Comparison of ENCODE assay signal across 8 mouse cellular contexts in the genomic region with DNA sequence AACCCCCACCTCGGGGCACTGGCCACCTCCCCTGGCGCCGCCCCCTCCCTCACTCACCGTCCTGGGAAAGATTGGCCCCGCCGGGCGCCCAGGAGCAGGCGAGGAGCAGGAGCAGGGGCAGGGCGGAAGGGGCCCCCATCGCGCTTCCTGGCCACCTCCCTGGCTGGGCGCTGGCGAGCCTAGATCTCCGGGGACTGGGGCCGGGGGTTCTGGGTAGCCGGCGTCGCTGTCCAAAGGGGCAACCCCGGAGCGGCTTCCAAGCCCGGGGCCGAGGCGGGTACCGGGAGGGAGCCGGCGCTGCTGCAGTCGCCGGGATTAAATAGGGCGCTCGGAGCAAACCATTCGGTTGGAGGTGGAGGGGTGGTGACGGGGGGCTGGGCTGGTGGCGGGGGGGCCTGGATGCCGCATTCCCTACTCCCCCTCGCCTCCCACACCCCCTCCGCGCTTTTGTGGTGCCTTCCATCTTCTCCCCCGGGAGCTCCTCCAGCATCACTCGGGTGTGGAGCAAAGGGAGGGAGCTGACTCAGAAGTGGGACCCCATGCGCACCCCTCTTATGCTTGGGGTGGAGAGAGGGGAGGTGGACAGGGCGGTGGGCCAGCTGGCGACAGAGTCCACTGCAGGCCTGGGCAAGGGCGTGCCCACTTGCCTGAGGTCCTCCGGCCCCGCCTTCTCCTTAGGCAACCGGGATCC. TPM values are rescaled to one million over a fixed set of nuclear protein-coding genes. Genes with fewer than 3 reads are reported as not detected.
A peak's percentile ranks its signal among the peaks of the same experiment; 100 is the strongest.
DNase-seq lines count a peak whose midpoint lies in the region; ATAC-seq and TF ChIP-seq lines count a peak whose summit lies in the region.

A gene (minus strand): TSS at position 340 of the 691 bp plus-strand sequence.

- WGBS in lung, postnatal 0 days = 3% methylated on average over 19 of the region's 46 CpGs

- TF ChIP-seq EP300 in lung, postnatal 0 days (IDR thresholded peaks at IDR 0.05) = no peak

- no peak for TF ChIP-seq CTCF in lung, postnatal 0 days (IDR thresholded peaks at IDR 0.05)

- peak within 1 kb of the TSS; percentile 28 for H3K4me3 ChIP-seq in lung, postnatal 0 days (ENCODE audit: low read depth, low read length)

- peak; percentile 37 for ATAC-seq in lung, postnatal 0 days
- ATAC-seq in megakaryocyte, adult 5-6 weeks (ENCODE audit: poor library complexity, severe bottlenecking) = peak; percentile 13; the same call in 1 of the 2 replicates

- H3K9me3 ChIP-seq in lung, postnatal 0 days (ENCODE audit: low read length) = no peaks in the 10 kb centered on the region

- H3K4me1 ChIP-seq in lung, postnatal 0 days (ENCODE audit: insufficient read depth, low read depth, low read length) = no peaks in the 10 kb centered on the region

- H3K27me3 ChIP-seq in lung, postnatal 0 days (replicated peaks; ENCODE audit: insufficient read depth, low read length) = peaks cover 26% of the 10 kb centered on the region

- H3K36me3 ChIP-seq in lung, postnatal 0 days (ENCODE audit: insufficient read depth, low read length) = no peaks in the 10 kb centered on the region

- no peak within 1 kb of the TSS for H3K27ac ChIP-seq in lung, postnatal 0 days (ENCODE audit: low read length)

- H3K9ac ChIP-seq in lung, postnatal 0 days (replicated peaks; ENCODE audit: low read depth) = no peak within 1 kb of the TSS

- intact Hi-C loops in gastrocnemius, postnatal 14 days (cut with DNase I; ENCODE audit: low total_unique reads) = no loop called here

- peak within 1 kb of the TSS; percentile 52 for H3K4me2 ChIP-seq in lung, postnatal 0 days (replicated peaks; ENCODE audit: low read depth, low read length)

- no peak for DNase-seq in lung, postnatal 0 days (ENCODE audit: low spot score)
- no peak for DNase-seq in lung, postnatal 25 days (ENCODE audit: low spot score)
- peak; percentile 71 for DNase-seq in embryo, embryonic 10.5 days (ENCODE audit: low spot score)
- DNase-seq in gastrocnemius, postnatal 14 days = peak; percentile 53
- DNase-seq in layer of hippocampus, adult 8-10 months (ENCODE audit: low spot score in 2 of 2) = peak; percentile 65 to 73
- DNase-seq in skeletal muscle tissue, adult 2 months (ENCODE audit: low read depth, low spot score) = peak; percentile 24
- no peak for DNase-seq in kidney, postnatal 25 days

RNA-seq across cellular contexts. Expression of the gene that starts here (rescaled TPM):
- 0.26 and 0.39 TPM in 2 replicates for polyA plus RNA-seq in lung, postnatal 0 days (2015; fragmentation: Nextera tagmentation; extraction: Ambion mirVana)
- 10 to 100 TPM; 15.4 to 21.4 TPM for total RNA-seq in gastrocnemius, postnatal 14 days (2021)
- total RNA-seq in layer of hippocampus, adult 8-10 months (2022) = 100 to 1,000 TPM; 350 to 406 (median 381) TPM
- 1.5 and 2.1 TPM in 2 replicates for total RNA-seq in megakaryocyte, adult 5-6 weeks (2015)
- total RNA-seq in megakaryocyte, adult 5-6 weeks (2017) = 0.51 and 5.2 TPM in 2 replicates

Comparison
In these comparisons a context has a peak if more than half of its experiments do, and no peak if none do; other contexts are left out.
1. RNA of the gene that starts here (total RNA-seq): 350 to 406 TPM in layer of hippocampus, adult 8-10 months; 15.4 to 21.4 TPM in gastrocnemius, postnatal 14 days and 0.51 to 5.2 TPM in megakaryocyte, adult 5-6 weeks; every median in the first group is over 10 times any median in the second.
2. Peak in ATAC-seq, H3K4me3 ChIP-seq and H3K4me2 ChIP-seq in lung, postnatal 0 days; RNA of the gene not detected or under 1 TPM.
3. DNase-seq: peak in embryo, embryonic 10.5 days (single experiment), gastrocnemius, postnatal 14 days (single experiment), layer of hippocampus, adult 8-10 months (2 of 2) and skeletal muscle tissue, adult 2 months (single experiment); none in lung, postnatal 0 days (single experiment), lung, postnatal 25 days (single experiment) and kidney, postnatal 25 days (0 of 2).